Mouse (Mus musculus): Measurements from ENCODE around the gene Ide. TPM values are rescaled to one million over a fixed set of nuclear protein-coding genes. Genes with fewer than 3 reads are reported as not detected.

Ide gene
- polyA plus RNA-seq, 1 experiment from 2014 or later: 34.3 TPM

DNA sequence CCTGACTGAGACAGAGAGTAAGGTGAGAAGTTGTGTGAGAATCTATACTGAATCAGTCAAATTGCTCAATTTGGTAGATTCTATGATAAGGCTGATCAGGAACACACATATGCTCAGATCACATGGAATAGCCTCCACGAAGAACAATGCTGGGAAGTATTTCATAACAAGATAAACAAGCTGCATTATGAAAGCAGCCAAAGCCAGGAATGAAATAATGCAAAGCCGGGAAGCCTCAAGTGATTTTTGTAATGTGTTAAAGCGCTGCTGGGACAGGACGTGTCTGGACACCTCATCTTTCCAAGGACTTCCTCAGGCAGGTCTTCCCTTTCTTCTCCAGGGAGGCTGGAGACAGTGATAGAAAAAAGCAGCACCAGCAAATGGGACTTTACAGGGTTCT is 4.9 kb downstream of the Ide start:
- no peaks in the 10 kb centered on the region for H3K4me1 ChIP-seq
- H3K27ac ChIP-seq: no peak overlapping the region
- no peak for ATAC-seq (ENCODE audit: insufficient number of reproducible peaks, insufficient read depth, low FRiP score, low TSS enrichment)
- 0 out of 2 replicates have a peak, but pooled peaks cover 4% of the 10 kb centered on the region for H3K36me3 ChIP-seq
- no peaks in the 10 kb centered on the region for H3K9me3 ChIP-seq
- H3K27me3 ChIP-seq: no peaks in the 10 kb centered on the region
- no peak overlapping the region for H3K4me2 ChIP-seq (replicated peaks)
- H3K9ac ChIP-seq: no peak overlapping the region
- WGBS: 82% methylated on average over 4 of the region's 4 CpGs
- H3K4me3 ChIP-seq: no peak overlapping the region

DNA sequence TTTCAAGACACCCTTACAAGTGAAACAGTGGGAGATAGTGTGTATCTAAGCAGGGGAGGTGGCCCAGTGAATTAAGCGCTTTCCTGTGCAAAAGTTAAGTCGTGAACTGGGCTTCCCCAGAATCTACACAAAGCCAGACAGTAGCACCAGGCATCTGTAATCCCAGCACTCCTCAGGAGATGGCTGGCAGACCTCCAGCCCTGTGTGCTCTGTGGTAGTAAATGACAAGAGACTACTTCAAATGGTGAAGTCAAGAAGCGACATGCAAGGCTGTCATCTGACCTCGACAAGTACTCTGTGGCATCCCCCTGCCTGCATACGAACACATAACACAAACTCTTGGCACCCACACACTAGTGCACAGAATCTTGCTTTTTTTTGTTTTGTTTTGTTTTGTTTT is 10.4 kb downstream of the Ide start:
- no peaks in the 10 kb centered on the region for H3K4me1 ChIP-seq
- 87% methylated on average over 5 of the region's 5 CpGs for WGBS
- no peak overlapping the region for H3K4me3 ChIP-seq
- H3K36me3 ChIP-seq: 0 out of 2 replicates have a peak, but pooled peaks cover 4% of the 10 kb centered on the region
- ATAC-seq (ENCODE audit: insufficient number of reproducible peaks, insufficient read depth, low FRiP score, low TSS enrichment): no peak
- H3K4me2 ChIP-seq (replicated peaks): no peak overlapping the region
- no peak overlapping the region for H3K27ac ChIP-seq
- no peaks in the 10 kb centered on the region for H3K27me3 ChIP-seq
- H3K9me3 ChIP-seq: no peaks in the 10 kb centered on the region
- no peak overlapping the region for H3K9ac ChIP-seq

DNA sequence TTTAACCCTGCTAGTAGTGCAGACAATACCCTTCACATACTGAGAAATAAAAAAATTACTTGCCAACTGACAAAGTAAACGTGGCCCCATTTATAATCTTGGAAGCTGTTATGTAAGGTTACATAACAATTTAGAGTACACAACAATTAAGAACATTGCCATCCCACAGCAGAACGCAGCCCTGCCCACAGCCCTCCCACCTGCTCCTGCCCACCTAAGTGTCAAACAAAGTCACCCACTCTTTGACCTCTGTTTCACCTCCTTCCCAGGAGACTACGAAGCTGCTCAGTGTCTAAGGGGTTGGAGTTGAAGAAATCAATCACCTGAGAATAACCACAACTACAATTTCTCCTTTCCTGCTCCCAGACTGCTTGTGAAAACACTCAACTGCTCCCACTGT is 14.1 kb downstream of the Ide start:
- no peak overlapping the region for H3K9ac ChIP-seq
- WGBS: 75% methylated on average over 3 of the region's 3 CpGs
- H3K9me3 ChIP-seq: no peaks in the 10 kb centered on the region
- H3K27me3 ChIP-seq: no peaks in the 10 kb centered on the region
- H3K4me3 ChIP-seq: no peak overlapping the region
- no peak for ATAC-seq (ENCODE audit: insufficient number of reproducible peaks, insufficient read depth, low FRiP score, low TSS enrichment)
- H3K27ac ChIP-seq: no peak overlapping the region
- H3K4me2 ChIP-seq (replicated peaks): no peak overlapping the region
- 0 out of 2 replicates have a peak, but pooled peaks cover 4% of the 10 kb centered on the region for H3K36me3 ChIP-seq
- H3K4me1 ChIP-seq: no peaks in the 10 kb centered on the region

DNA sequence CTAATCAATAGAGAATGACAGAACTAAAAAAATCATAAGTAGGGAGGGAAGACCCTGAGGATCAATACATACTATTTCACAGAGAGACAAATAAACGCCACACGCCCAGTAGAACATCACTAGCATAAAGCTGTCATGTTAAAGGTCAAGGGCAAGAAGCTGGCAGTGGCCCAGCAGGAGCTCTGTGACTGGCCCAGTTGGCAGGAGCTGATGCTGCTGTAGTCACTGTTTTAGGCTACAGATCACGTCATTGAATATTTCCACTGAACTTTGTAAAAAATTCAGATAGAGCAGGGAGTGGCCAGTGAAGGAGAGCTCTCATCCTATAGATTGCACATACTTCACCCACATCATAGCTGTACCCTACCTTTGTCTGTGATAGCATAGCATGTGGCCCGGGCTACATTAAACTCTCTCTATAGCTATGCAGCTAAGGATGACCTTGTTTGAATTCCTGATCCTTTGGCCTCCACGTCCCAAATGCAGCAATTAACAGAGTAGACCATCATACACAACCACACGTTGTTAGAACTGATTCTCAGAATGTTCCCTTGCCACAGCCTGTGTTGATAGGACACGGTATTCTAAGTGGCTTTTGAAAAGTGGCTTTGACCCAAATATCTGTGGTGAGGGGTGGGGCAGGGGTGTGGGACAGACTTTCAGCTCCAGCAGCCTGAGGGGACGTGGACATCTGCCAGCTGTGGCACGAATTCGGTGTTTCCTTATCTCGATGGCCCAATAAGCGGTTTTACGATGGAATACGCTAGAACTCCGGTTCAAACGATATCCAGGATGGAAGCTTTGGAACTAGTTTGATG is 16.6 kb downstream of the Ide start:
- H3K4me2 ChIP-seq (replicated peaks): no peak overlapping the region
- no peak overlapping the region for H3K9ac ChIP-seq
- no peaks in the 10 kb centered on the region for H3K36me3 ChIP-seq
- no peaks in the 10 kb centered on the region for H3K9me3 ChIP-seq
- no peaks in the 10 kb centered on the region for H3K27me3 ChIP-seq
- ATAC-seq (ENCODE audit: insufficient number of reproducible peaks, insufficient read depth, low FRiP score, low TSS enrichment): no peak
- no peaks in the 10 kb centered on the region for H3K4me1 ChIP-seq
- no peak overlapping the region for H3K4me3 ChIP-seq
- no peak overlapping the region for H3K27ac ChIP-seq
- 86% methylated on average over 16 of the region's 16 CpGs for WGBS

DNA sequence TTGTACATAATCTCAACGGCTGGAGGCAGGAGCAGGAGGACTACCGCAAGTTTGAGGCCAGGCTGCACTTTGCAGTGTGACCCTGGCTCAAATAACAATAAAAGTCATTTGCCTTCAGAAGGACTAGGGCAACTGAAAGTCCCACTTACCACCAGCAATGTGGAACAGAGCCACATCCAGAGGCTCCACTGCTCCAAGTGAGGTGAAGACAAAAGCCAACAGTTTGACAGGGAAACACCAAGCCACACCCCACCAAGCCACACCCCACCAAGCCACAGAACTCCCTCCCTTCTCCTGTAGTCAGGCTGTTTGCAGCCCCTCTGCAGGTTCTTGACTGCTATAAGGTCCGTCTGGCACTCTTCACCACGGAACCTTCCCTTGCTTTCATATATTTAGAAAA is 20.3 kb downstream of the Ide start:
- Histone ChIP-seq H3K4me3 (no peak overlapping the region), H3K9me3 (no peaks in the 10 kb centered on the region), H3K9ac (no peak overlapping the region), H3K4me1 (no peaks in the 10 kb centered on the region), H3K36me3 (peaks cover 8% of the 10 kb centered on the region; the same call in 1 of the 2 replicates), H3K27ac (no peak overlapping the region), H3K27me3 (no peaks in the 10 kb centered on the region), H3K4me2 (replicated peaks) (no peak overlapping the region)
- 78% methylated on average over 4 of the region's 4 CpGs for WGBS
- no peak for ATAC-seq (ENCODE audit: insufficient number of reproducible peaks, insufficient read depth, low FRiP score, low TSS enrichment)

DNA sequence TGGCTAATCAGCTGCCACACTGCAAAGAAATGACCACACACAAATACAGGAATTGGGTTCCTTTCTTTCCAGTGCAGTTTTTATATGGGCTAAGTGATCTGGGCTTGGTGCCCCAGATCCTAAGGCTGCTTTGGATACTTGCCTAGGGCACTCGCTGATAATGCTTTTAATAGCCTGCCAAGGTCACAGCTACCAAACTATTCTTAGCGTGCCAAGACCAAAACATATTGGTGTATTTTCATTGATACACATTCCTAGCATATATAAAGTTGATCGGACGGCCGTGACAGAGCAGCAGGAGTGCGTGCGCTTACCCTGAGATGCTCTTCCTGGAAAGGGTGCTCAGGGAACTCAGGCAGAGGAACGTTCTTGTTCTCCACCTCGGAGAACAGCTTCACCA is 22.6 kb downstream of the Ide start:
- Histone ChIP-seq H3K9me3 (no peaks in the 10 kb centered on the region), H3K27ac (no peak overlapping the region), H3K36me3 (peaks cover 8% of the 10 kb centered on the region; the same call in 1 of the 2 replicates), H3K4me1 (no peaks in the 10 kb centered on the region), H3K4me3 (no peak overlapping the region), H3K4me2 (replicated peaks) (no peak overlapping the region), H3K9ac (no peak overlapping the region), H3K27me3 (no peaks in the 10 kb centered on the region)
- whole genome bisulfite sequencing: 90% methylated on average over 9 of the region's 9 CpGs
- no peak for ATAC-seq (ENCODE audit: insufficient number of reproducible peaks, insufficient read depth, low FRiP score, low TSS enrichment)

DNA sequence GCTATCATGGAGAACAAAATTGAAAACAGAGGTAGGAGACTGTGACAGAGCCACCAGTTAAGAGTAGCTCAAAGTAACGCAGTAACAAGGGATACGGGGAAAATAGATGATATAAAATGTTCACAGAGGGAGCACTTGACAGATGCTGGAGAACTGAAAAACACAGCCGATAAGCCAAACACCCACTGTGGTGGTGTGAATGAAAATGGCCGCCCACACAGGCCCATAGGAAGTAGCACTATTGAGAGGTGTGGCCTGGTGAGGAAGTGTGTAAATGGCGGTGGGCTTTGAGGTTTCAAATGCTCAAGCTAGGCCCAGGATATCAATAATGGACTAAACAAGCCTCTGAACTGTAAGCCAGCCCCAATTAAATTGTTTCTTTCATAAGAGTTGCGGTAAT is 26.2 kb downstream of the Ide start:
- H3K4me2 ChIP-seq (replicated peaks): no peak overlapping the region
- no peaks in the 10 kb centered on the region for H3K27me3 ChIP-seq
- H3K4me3 ChIP-seq: no peak overlapping the region
- no peaks in the 10 kb centered on the region for H3K4me1 ChIP-seq
- 91% methylated on average over 6 of the region's 6 CpGs for WGBS
- H3K36me3 ChIP-seq: peaks cover 8% of the 10 kb centered on the region; the same call in 1 of the 2 replicates
- ATAC-seq (ENCODE audit: insufficient number of reproducible peaks, insufficient read depth, low FRiP score, low TSS enrichment): no peak
- no peaks in the 10 kb centered on the region for H3K9me3 ChIP-seq
- H3K27ac ChIP-seq: no peak overlapping the region
- no peak overlapping the region for H3K9ac ChIP-seq

DNA sequence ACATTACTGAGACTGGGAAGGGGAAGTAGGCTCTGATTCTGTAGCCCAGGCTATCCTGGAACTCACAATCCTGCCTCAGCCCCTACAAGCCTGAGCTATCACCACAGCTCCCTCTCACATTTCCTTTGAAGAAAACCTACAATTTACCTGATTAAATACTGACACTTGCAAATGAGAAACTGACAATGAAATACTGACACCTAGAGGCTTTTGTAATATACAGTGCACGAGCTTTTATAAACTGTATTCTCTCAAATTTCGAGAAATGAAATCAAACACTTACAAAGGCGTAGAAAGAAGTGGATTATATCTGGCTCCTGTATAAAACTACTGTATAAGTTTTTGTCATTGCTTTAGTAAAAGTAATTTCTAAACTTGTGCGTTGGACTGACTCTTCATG is 27.5 kb downstream of the Ide start:
- Histone ChIP-seq H3K27me3 (no peaks in the 10 kb centered on the region), H3K4me2 (replicated peaks) (no peak overlapping the region), H3K36me3 (peaks cover 5% of the 10 kb centered on the region; the same call in 1 of the 2 replicates), H3K4me1 (no peaks in the 10 kb centered on the region), H3K9ac (no peak overlapping the region), H3K4me3 (no peak overlapping the region), H3K9me3 (no peaks in the 10 kb centered on the region), H3K27ac (no peak overlapping the region)
- 85% methylated on average over 4 of the region's 4 CpGs for WGBS
- ATAC-seq (ENCODE audit: insufficient number of reproducible peaks, insufficient read depth, low FRiP score, low TSS enrichment): no peak

DNA sequence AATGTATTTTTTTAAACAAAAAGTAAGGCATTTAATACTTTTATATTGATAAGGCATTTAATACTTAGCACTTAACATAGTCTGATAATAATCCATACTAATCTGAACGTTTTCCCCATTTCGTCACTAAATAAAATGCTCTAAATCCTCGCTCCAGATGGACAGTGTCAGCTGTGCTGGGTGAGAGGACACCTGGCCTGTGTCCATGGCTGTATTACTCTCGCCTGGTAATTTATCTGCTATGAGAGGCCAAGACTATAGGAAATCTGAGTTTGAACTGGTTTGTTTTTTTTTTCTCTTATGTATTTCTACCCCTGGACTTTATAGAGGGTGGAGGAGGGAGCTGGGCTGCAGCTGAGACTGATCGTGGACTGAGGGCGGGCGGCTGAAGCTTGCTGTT is 28.7 kb downstream of the Ide start:
- WGBS: 83% methylated on average over 7 of the region's 7 CpGs
- Histone ChIP-seq H3K4me2 (replicated peaks) (no peak overlapping the region), H3K9ac (no peak overlapping the region), H3K4me3 (no peak overlapping the region), H3K9me3 (no peaks in the 10 kb centered on the region), H3K36me3 (no peaks in the 10 kb centered on the region; the same call in 1 of the 2 replicates), H3K27me3 (no peaks in the 10 kb centered on the region), H3K27ac (no peak overlapping the region), H3K4me1 (no peaks in the 10 kb centered on the region)
- ATAC-seq (ENCODE audit: insufficient number of reproducible peaks, insufficient read depth, low FRiP score, low TSS enrichment): no peak

DNA sequence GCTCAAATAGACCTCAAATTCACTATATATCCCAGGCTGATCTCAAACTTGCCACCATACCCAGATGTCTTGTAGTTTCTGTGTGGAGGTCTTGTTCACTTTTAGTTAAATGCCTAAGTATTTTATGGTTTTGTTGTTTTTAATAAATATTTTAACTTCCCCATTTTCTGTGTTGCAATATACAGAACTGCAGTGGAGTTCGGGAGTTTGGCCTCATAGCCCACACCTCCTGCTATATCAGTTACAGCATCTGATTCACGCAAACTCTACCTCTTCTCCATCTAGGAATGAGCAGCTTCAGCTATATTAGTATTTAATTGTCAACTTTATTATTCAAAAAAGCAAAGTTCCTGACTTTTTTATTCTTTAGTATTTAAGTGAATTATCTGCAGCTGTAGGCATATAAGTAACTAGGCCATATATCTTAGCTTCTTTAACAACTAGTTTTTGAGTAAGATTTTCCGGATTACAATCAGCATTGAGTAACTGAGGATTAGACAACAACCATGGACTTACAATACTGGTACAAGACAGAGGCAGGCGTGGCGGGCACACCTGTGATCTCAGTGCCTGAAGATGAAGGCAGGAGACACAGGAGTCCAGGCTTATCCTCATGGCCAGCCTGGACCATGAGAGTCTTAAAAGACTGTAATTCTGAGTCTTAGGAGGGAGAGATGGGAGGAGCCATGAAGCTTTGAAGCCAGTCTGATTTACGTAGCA is 29.7 kb downstream of the Ide start:
- ATAC-seq (ENCODE audit: insufficient number of reproducible peaks, insufficient read depth, low FRiP score, low TSS enrichment): no peak
- 88% methylated on average over 6 of the region's 6 CpGs for WGBS
- Histone ChIP-seq H3K4me1 (no peaks in the 10 kb centered on the region), H3K4me2 (replicated peaks) (no peak overlapping the region), H3K27ac (no peak overlapping the region), H3K4me3 (no peak overlapping the region), H3K36me3 (no peaks in the 10 kb centered on the region; the same call in 1 of the 2 replicates), H3K9ac (no peak overlapping the region), H3K27me3 (no peaks in the 10 kb centered on the region), H3K9me3 (no peaks in the 10 kb centered on the region)

DNA sequence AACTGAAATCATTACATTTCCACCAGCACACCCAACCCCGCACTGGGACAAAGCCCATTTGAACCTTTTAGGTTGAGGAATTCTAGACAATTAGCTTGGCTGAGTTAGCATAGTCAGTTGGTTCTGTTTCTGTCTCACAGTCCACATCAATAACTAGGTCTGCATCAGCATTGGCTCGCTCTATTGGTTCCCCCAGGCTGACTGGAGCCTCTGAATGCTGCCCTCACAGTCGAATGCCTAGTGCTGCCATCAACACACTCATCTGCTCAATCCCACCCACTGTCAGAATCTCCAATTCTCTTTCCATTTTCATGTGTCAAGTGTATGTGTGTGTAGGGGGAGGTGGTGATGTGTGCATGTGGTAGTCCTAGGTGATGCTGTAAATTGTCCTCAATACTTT is 31.5 kb downstream of the Ide start:
- Histone ChIP-seq H3K9me3 (no peaks in the 10 kb centered on the region), H3K4me3 (no peak overlapping the region), H3K27me3 (no peaks in the 10 kb centered on the region), H3K27ac (no peak overlapping the region), H3K9ac (no peak overlapping the region), H3K4me2 (replicated peaks) (no peak overlapping the region), H3K4me1 (no peaks in the 10 kb centered on the region), H3K36me3 (no peaks in the 10 kb centered on the region; the same call in 1 of the 2 replicates)
- ATAC-seq (ENCODE audit: insufficient number of reproducible peaks, insufficient read depth, low FRiP score, low TSS enrichment): no peak
- 94% methylated on average over 3 of the region's 3 CpGs for WGBS

DNA sequence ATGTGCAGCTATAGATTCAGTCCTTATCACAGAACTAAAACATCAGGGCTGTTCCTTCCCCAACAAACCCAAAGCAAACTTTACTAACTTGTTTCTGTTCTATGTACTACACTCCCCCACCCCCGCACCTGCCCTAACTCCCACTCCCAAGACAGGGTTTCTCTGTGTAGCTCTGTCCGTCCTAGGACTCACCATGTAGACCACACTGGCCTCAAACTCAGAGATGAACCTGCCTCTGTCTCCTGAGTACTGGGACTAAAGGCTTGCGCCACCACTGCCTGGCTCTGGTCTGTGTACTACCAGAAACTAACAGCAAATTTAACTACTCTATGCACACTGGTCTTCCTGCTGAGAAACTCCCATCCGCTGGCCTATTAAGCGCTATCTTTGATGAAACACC is 32.8 kb downstream of the Ide start:
- no peak overlapping the region for H3K4me3 ChIP-seq
- H3K4me1 ChIP-seq: no peaks in the 10 kb centered on the region
- no peak overlapping the region for H3K27ac ChIP-seq
- no peak for ATAC-seq (ENCODE audit: insufficient number of reproducible peaks, insufficient read depth, low FRiP score, low TSS enrichment)
- H3K36me3 ChIP-seq: no peaks in the 10 kb centered on the region
- no peaks in the 10 kb centered on the region for H3K27me3 ChIP-seq
- no peaks in the 10 kb centered on the region for H3K9me3 ChIP-seq
- no peak overlapping the region for H3K9ac ChIP-seq
- WGBS: 95% methylated on average over 5 of the region's 5 CpGs
- no peak overlapping the region for H3K4me2 ChIP-seq (replicated peaks)
